Mouse (Mus musculus) cerebellum, adult 11 months (tissue): Measurements from ENCODE around the gene Arhgap23.
A peak's percentile ranks its signal among the peaks of the same experiment; 100 is the strongest.

Source experiments
- DNase-seq: peaks from one replicate; pipeline ENCODE4 v3.0.0; 2022

The Arhgap23 gene

DNA sequence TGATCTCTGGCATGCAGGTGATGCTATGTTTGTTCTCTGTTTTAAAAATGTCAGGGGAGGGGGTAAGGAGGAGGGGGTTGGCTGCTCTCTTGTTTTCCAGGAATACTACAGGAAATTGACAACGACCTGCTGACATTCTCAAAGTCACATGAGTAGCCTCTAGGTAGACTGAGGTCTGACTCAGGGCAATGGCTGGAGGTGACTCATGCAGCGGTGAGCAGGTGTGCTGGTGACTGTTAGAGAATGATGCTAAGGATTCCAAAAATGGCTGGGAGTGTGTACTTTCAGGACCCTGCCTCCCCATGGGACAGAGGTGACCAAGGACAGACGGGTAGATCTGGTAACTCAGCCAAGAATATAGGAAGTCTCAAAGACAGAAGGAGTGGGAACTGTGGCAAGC lies 92.9 kb downstream of the Arhgap23 start:
- no peak for DNase-seq

DNA sequence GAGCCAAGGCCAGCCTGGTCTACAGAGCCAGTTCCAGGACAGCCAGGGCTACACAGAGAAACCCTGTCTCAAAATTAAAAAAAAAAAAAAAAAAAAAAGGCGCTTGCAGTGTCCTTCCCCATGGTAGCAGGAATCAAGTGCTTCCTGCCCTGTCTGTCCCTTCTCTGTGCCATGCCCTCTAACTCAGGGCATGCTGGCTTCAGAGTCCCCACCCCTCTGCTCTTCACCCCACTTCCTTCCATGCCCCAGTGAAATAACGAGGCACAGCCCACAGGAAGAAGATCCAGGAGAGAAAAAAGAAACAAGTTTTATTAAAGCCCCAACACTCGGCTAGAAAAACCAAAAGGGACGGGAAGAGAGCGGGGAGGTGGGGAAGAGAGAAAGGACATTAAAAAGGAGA lies 93.7 kb downstream of the Arhgap23 start:
- DNase-seq = no peak

DNA sequence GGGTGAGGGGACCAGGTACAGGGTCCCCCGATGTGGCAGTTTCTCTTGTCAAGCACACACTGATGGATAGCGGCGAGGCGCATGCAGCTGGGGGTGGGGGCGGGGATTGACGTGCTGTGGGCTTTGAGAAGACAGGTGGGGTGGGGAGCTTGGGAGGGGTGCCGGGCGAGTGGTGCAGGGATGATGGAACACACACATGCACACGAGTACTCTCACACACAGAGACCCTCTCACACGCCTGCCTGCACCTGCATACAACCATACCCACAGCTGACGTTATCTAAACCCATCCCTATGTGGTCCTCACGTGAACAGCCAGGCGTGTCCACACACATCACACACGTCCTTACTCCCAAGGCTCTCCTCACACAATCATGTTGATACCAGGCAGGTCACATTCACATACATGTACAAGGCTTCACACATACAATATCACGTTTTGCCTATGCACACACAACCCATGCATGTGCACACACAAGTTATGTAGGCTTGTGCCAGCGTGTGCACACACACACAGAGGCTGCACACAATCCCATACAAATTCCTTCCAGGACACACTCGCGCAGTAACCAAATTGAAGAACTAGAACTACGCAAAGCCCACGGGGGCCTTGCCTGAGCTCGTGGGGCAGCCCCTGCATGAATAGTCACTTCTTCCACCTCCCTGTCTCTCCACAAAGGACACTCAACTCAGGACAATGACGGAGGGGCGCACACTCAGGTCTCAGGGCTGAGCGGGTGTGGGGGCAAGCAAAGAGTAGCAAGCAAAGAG lies 94.6 kb downstream of the Arhgap23 start:
- DNase-seq = no peak

DNA sequence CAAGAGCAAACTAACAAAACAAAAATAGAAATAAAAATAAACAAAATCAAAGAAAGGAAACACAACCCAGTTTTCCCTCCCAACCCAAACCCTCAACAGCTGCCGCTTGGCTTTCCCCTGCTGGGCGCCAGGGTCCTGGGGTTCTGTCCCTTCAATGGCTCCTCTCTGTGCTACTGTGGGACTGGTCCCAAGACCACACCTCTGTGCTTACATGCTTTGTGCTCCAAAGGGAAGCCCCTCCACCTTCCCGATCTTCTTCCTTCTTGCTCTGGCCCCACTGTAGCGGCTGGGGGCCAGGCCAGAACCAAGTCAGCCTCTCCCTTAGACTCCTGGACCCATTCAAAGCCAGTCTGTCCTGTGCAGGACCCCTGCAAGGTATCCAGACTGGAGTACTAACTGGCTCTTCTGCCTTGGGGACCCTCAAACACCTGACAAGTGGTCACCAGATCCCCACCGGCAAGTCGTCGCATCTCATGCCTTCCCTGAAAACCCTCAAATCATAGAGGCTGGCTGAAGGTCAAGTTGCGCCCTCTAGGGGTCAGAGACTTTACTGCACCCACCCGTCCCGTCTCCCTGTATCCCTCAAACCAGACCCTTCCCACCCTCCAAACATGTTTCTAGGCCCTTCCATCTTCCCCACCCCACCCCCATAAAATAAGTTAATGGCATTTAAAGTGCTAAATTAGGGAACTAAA lies 95.8 kb downstream of the Arhgap23 start:
- DNase-seq = peak; percentile 71

DNA sequence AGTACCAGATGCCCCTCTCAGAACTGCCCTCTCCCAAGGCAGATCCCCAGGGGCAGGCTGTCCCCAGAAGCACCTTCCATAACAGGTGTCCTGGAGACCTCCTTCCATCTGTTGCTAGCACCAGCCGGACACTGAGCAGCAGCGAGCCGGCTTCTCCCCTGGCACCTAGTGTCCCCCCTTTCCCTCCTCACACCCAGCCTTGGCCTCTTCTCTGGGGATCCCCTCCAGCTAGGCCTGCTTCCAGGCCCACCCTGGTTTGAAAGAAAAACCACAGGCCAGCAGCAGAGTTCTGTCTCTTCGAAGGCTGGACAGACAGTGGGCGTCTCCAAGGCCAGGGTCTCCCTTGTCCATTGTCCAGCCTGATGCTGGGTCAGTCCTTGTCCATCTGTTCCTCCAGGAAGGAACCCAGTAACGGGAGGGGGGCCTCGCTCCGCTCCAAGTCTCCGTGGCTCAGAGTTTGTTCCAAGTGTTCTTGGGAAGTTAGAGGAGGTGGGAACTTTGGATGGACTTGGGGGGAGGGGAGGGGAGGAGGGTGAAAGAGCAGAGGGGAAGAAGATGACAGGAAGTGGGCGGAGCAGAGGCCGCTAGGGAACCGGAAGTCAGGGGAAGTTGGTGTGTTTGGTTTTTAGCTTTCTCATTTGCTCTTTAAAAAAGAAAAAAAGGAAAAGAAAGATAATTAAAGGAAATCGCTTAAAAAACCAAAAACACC lies 96.5 kb downstream of the Arhgap23 start:
- DNase-seq = peak; percentile 38

DNA sequence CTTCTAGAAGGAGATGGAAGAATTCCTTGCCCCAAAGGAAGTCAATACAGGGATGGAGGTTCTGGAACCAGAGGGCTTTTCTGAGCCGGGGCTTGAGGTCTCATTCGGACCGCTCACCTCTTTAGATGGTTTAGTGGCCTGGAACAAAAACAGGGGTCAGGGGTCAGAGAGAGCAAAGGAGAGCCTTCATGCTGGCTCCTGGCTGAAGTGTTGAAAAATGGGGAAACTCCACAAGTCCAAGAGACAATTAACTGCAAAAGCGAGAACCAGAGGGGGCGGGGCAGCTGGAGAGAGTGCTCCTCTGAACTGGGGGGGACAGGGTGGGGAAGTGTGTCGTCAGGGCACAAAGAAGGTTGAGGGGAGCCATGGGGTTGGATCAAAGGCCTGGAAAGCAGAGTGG lies 97.2 kb downstream of the Arhgap23 start:
- DNase-seq = no peak

DNA sequence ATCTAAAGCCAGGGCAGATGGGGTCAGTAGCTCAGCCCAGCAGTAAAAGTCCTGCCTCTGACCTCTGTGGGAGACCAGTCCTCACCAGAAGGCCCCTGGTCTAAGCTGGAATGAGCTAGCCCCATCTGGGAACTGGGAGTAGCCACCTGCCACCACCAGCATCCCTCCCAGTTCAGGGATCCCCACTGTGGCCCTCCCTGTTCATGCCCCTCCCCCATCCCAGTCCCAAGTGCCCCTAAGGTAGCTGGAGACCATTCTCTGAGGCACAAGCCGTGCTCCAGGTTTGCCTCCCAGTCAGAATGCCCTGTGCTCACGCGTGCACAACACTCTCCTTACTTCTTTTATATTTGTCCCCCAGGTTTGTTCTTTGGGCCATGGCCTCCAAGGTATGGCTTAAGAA lies 97.7 kb downstream of the Arhgap23 start:
- no peak for DNase-seq

DNA sequence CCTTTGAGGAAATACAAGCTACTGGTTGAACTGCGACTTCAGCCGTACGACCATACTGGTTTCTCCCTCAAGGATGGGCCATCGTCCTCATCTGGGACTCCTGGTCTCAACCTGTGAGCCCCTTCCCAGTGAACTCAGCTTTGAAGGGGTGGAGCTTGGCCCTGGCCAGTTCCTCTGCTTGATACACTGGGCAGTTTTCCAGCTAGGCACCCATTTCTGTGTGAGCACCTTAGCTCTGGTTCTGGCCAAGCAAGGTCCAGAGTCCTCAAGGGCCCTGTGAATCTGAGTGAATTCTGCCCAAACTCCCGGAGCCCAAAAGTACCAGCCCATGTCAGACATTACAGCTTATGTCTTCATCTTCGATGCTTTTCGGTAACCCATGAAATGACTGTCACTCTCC lies 105.2 kb downstream of the Arhgap23 start:
- DNase-seq = no peak

DNA sequence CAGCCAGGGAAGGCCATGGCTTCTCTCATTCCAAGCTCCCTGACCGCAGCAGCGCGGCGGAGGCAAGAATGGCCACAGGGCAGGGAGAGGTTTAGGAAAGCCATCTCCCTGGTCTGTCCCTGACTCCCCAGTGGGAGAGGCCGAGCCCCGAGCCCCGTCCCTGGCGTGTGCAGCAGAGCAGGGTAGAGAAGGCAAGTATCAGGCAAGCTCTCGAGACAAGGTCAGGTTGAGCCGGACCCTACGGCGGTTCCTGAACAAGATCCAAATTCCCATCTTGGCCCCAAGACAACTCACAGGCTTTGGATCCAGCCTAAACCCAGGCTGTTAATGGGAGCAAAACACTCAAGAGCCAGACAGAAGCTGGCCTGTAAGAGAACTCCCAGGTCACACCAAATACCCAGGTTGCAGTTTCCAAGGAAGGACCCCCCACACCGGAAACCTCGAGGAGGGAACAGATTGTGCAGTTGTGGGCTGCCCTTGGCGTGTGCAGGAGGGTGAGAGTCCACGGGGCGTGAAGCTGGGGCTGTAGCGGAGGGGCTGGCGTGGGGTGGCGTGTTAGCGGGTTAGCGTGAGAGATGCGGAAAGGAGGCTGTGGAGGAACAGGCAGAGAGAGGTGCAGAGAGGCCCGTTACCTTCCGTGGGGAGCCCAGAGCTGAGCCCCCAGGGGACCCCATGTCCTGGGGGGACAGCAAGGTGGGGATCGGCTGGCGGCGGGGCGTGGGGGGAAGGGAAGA lies 106.6 kb downstream of the Arhgap23 start:
- DNase-seq = peak; percentile 43

DNA sequence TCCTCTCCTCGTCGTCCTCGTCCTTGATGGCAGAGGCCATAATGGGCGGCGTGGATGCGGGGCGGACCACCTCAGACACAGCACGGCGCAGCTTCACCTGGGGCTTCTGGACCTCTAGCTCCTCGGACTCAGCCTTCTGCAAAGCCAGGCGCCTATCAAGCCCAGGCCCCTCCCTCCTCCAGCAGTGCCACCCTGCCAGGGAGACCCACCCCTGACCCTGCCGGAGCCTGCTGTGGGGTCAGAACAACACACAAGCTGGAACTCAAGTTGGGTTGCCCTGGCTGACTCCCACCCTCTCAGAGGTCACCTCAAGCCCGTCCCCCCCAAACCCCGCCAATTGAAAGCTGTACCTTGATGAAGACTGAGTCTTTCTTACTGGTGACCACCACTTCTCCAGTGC lies 107.8 kb downstream of the Arhgap23 start:
- no peak for DNase-seq

DNA sequence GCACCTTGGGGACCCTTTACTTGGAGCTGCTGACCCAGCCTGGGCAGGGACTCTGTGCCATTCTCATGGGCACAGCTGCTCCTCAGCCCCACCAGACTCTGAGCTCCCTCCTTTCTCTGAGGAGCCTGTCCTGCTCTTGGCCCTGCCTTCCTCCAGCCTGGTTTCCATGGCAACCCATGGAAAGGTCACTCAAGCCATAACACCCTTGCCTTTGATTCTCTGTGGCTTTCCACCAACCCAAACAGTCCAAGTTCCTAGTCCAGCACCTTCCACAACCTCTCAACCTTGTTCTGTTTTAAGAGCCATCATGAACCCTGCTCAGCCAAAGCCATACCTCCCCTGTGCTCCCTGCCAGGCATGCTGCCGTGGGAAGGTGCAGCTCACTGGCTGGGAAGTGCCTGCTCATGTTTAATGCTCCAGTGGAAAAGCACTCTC lies 108.5 kb downstream of the Arhgap23 start:
- DNase-seq = peak; percentile 51

DNA sequence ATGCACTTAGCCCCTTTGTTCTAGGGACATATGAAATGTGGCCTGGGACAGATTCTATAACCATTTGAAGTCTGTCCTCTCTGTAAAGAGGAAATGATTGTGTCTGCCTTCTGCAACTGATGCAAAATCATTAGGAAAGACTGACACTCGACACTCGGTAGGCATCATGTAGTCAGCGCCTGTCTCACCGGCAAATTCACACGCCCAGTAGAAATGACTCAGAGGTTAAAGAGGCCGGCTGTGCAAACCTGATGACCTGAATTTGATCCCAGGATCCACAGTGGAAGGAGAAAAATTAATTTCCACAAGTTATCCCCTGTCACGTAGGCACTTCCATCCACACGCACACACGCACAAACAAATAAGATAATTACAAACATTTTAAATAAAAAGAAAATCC lies 109.0 kb downstream of the Arhgap23 start:
- no peak for DNase-seq

DNA sequence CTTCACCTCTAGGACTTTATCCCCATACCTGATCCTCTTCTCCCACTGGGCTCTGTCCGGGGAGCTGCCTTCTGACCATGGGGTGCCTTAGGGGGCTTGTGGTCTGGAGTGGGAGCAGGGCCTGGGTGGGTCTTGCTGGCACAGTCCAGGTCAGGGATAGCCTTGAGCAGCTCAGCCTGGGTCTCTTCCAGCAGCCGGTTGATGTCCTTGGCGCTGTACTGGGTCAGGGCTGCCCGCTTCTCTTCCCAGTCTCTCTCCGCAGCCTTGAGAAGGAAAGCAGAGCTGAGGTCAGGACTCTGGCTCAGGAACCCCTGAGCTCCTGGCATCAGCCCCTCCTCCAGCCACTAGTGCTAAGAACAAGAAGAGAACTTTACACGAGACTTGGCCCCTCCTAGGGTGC lies 110.0 kb downstream of the Arhgap23 start:
- no peak for DNase-seq

DNA sequence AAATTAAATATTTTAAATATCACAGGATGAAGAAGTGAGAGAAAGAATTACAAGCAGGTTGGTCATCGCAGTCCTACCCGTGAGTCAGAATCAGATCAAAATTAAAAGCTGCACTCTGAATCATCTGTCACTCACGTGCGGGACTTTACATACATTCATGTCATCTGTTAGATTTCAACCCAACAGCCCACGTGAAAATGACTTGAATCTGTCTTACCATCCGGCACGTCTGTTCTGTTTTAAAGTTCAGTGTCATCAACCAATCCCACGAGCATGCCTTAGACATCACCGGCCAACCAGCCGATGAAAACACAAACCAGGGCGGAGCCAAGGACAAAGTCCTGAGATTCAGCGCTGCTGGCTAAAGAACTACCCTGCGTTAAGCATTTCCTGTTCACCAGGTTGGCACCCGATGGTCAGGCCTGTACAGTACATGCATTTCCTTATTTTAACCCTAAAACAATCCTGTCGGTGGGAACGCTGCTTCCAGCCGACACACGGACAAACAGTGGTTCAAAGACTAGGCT lies 113.0 kb downstream of the Arhgap23 start:
- no peak for DNase-seq

DNA sequence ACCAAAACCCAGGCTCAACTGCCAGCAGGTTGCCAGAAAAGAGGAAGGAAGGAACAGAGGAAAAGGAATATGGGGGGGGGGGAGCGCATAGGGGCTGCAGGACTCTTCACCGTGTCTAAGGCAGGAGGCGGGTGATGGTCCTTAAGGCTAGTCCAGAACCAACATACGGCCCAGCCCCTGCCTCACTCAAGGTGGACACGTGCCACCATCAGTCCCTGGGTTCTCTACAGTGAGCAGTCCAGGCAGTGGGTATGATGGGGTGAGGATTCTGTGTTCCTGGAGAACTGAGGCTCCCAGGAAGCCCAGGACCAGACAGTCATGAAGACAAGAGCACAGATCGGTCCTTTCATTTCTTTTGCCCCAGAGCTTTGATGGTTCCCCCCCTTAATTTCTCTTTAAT lies 114.7 kb downstream of the Arhgap23 start:
- no peak for DNase-seq

DNA sequence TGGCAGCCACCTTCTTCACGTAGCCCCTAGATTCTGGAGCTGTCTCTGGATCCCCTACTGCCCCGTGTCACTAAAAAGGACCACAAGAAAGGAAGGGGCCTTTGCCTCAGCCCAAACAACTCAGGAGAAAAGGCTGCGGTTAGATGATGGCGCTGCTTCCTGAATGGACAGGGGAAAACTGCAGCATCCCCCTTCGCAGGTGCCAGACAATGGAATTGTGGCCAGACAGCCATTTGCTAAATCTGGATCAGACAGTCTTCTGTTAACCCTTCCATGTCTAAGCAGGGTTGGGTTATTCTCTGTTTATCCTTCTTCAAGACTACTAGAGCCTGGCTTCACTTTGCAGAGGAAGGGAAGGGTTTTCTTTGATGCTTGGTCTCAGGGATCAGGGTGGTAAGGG lies 115.6 kb downstream of the Arhgap23 start:
- peak; percentile 35 for DNase-seq

DNA sequence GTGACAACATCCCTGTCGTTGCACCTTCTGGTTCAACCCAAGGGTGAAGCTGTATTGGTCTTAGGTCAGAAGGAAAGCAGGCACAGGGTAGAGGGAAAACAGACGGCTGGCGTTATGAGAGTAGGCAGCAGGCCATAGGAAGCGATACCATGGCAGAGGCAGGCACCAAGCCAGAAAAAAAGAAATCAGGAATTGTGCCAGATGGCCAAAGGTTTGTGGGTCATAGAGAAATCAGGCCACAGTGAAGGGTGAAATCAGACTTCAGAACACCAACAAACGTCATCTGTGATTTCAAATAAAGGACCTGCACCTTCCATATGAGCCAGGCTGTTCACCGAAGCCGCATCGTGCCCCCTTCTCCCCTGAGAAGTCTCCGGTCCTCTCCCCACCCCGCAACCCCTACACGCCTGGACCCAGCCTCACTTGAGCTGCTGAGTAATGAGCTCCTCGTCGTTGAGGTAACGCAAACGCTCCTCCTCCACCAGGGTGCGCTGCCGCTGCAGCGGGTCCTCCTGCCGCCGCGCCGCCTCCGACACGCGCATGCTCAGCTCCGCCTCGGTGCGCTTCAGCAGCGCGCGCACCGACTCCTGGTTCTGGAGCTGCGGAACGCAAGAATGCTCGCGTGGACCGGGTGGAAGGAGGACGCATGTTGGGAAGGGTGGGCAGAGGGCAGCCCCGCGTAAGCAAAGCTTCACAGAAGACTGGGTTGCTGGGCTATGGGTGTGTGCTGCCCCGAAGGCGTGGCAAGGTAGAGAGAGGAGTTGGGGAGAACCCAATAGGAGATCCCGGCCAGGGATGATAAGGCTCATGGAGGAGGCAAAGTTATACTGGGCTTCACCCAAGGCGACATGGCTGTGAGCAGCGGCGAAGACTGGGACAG lies 116.3 kb downstream of the Arhgap23 start:
- DNase-seq = peak; percentile 91

DNA sequence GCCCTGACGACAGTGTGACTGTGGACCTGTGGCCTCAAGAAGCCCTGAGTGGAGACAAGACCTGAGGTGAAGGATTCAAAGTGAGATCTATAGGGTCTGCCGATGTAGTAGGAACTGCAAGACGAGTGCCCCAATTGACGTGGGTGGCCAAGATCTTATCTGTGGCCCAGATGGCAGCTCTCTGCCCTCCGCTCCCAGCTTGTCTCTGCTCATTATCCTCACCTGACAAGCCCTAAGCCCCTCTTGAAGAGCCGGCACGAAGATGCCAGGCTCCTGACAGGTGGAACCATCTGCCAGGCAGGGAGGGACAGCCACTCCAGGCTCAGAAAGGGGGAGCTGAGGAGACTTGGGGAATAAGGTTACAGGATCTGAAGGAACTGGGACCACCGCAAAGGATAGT lies 117.0 kb downstream of the Arhgap23 start:
- peak; percentile 55 for DNase-seq

DNA sequence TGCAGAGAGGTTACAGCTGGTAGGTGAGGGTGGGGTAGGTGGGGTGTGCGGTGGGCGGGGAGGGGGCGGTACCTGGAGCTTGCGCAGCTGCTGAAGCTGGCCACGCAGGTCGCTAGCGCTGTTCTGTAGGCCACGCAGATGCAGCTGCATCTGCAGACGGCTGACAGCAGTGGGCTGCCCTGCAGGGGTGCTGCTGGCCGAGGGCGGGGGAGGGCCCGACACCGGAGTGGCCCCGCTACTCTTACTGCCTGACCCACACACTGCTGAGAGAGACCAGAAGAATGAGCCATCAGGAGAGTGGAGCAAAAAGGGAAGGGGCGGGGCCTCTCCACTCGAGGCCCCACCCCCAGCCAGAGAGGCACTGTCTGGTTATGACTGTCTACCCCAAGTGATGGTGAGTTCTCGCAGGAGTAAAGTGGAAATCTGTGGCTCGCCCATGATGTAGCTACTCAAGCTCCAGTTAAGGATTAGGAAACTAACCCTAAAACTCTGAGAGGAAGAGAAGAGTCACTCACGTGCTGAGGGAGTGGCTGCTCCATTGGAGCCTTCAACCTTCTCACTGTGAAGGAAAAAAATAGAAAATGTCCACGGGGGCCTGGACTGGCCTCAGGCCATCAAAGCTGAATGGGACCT lies 117.7 kb downstream of the Arhgap23 start:
- DNase-seq = peak; percentile 65

DNA sequence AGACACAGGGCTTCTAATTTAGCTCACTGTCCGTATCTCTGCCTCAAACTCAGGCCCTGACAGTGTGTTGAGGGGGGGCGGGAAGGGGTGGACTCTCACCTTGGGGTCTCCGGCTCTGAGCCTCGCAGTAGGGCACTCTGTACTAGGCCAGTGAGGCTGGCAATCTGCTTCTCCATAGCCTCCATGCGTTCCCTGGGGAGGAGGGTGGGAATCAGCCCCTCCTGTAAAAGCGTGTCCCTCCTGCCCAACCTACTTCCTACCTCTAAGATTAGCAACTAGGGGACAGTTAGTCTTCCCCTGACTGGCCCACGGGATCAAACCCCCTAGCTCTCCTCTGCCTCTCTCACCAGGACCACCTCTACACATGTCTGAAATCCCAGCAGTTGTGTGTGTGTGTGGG lies 118.3 kb downstream of the Arhgap23 start:
- no peak for DNase-seq
